8 mouse cellular contexts compared by ENCODE assay signal in genomic region chr12:112143116-112143832, GRCm38 (mm10). TPM values are rescaled to one million over a fixed set of nuclear protein-coding genes. Genes with fewer than 3 reads are reported as not detected.
DNase-seq lines count a peak whose midpoint lies in the region; ATAC-seq lines count a peak whose summit lies in the region.

No protein-coding gene starts in this region.

- no peak for ATAC-seq in heart, embryonic 14.5 days (ENCODE audit: insufficient number of reproducible peaks, insufficient read depth, low FRiP score, low read depth)
- ATAC-seq in forebrain, embryonic 15.5 days (replicated peaks) = no peak
- ATAC-seq in liver, embryonic 12.5 days = no peak

- no peak overlapping the region for H3K9ac ChIP-seq in heart, embryonic 14.5 days (ENCODE audit: low read length)
- peak overlapping the region; percentile 74 for H3K9ac ChIP-seq in forebrain, embryonic 15.5 days (replicated peaks)
- H3K9ac ChIP-seq in liver, embryonic 12.5 days = no peak overlapping the region

- H3K4me1 ChIP-seq in heart, embryonic 14.5 days (ENCODE audit: control insufficient read depth in 2 of 2, insufficient read depth in 2 of 2, low read length in 2 of 2) = peaks cover 9 to 30% of the 10 kb centered on the region in 2 experiments; a peak in 3 of 4 replicates
- peaks cover 64% of the 10 kb centered on the region for H3K4me1 ChIP-seq in forebrain, embryonic 15.5 days
- H3K4me1 ChIP-seq in liver, embryonic 12.5 days = peaks cover 33% of the 10 kb centered on the region

- WGBS in heart, embryonic 14.5 days = 4% methylated on average over 14 of the region's 14 CpGs
- 4% methylated on average over 14 of the region's 14 CpGs for WGBS in forebrain, embryonic 15.5 days
- 6% methylated on average over 14 of the region's 14 CpGs for WGBS in liver, embryonic 12.5 days (ENCODE audit: insufficient replicate concordance)

- peaks cover 69% of the 10 kb centered on the region for H3K27me3 ChIP-seq in heart, embryonic 14.5 days (ENCODE audit: control insufficient read depth, insufficient read depth, low read length)
- H3K27me3 ChIP-seq in forebrain, embryonic 15.5 days = no peaks in the 10 kb centered on the region
- H3K27me3 ChIP-seq in liver, embryonic 12.5 days (replicated peaks) = peaks cover 91% of the 10 kb centered on the region

- no peaks in the 10 kb centered on the region for H3K9me3 ChIP-seq in heart, embryonic 14.5 days (ENCODE audit: control insufficient read depth, low read length)
- no peaks in the 10 kb centered on the region for H3K9me3 ChIP-seq in forebrain, embryonic 15.5 days
- H3K9me3 ChIP-seq in liver, embryonic 12.5 days (replicated peaks) = no peaks in the 10 kb centered on the region

- peak overlapping the region; percentile 89 for H3K4me2 ChIP-seq in heart, embryonic 14.5 days (ENCODE audit: low read length)
- H3K4me2 ChIP-seq in forebrain, embryonic 15.5 days (replicated peaks) = peak overlapping the region; percentile 90
- H3K4me2 ChIP-seq in liver, embryonic 12.5 days = peak overlapping the region; percentile 70; the same call in 1 of the 2 replicates

- no peak for DNase-seq in heart, adult 18-20 months
- peak; percentile 56 for DNase-seq in WW6 (ENCODE audit: low read depth, low spot score)
- DNase-seq in adrenal gland, postnatal 25 days = no peak
- DNase-seq in thymus, postnatal 0 days (ENCODE audit: low spot score) = no peak
- no peak for DNase-seq in layer of hippocampus, adult 9-10 months (ENCODE audit: low spot score)

- no peak overlapping the region for H3K27ac ChIP-seq in heart, embryonic 14.5 days (replicated peaks in 1 of 2; ENCODE audit: control insufficient read depth in 1 of 2, insufficient read depth in 1 of 2, low read depth in 2 of 2, low read length in 2 of 2)
- H3K27ac ChIP-seq in forebrain, embryonic 15.5 days (replicated peaks) = peak overlapping the region; percentile 86
- H3K27ac ChIP-seq in liver, embryonic 12.5 days = no peak overlapping the region

- peak overlapping the region in 1 of 2 experiments; percentile 42; a peak in 3 of 4 replicates for H3K4me3 ChIP-seq in heart, embryonic 14.5 days (ENCODE audit: control insufficient read depth in 1 of 2, insufficient read depth in 1 of 2, low read depth in 1 of 2, low read length in 2 of 2)
- peak overlapping the region; percentile 58 for H3K4me3 ChIP-seq in forebrain, embryonic 15.5 days
- H3K4me3 ChIP-seq in liver, embryonic 12.5 days = peak overlapping the region; percentile 39

- no peaks in the 10 kb centered on the region for H3K36me3 ChIP-seq in heart, embryonic 14.5 days (ENCODE audit: control insufficient read depth, insufficient read depth, low read length)
- H3K36me3 ChIP-seq in forebrain, embryonic 15.5 days = no peaks in the 10 kb centered on the region
- H3K36me3 ChIP-seq in liver, embryonic 12.5 days = no peaks in the 10 kb centered on the region

RNA-seq across cellular contexts. Expression of gene Kif26a, which starts 2.7 kb away (rescaled TPM):
- polyA plus RNA-seq in heart, embryonic 14.5 days (2014; fragmentation: Nextera tagmentation; extraction: Ambion mirVana) = 1.7 and 1.9 TPM in 2 replicates
- 1 to 10 TPM; 8.1 to 8.3 TPM for total RNA-seq in heart, adult 18-20 months (2021)
- 16.1 and 18.0 TPM in 2 replicates for polyA plus RNA-seq in forebrain, embryonic 15.5 days (2015; fragmentation: Nextera tagmentation; extraction: Ambion mirVana)
- 0.44 and 0.51 TPM in 2 replicates for polyA plus RNA-seq in liver, embryonic 12.5 days (2016; fragmentation: Nextera tagmentation; extraction: Ambion mirVana)
- total RNA-seq in adrenal gland, postnatal 25 days (2021) = 7.4 and 13.7 TPM in 2 replicates
- 0.87 and 0.92 TPM in 2 replicates for polyA plus RNA-seq in thymus, postnatal 0 days (2015; fragmentation: Nextera tagmentation; extraction: Ambion mirVana)

RNA-seq across cellular contexts. Expression of gene Aspg, which starts 36.8 kb away (rescaled TPM):
- 0.15 TPM in 1 of 2 replicates, not detected in the other for polyA plus RNA-seq in heart, embryonic 14.5 days (2014; fragmentation: Nextera tagmentation; extraction: Ambion mirVana)
- 1 to 10 TPM in 1 of 2 experiments, under 1 TPM in 1; 0.17 to 4.3 TPM for total RNA-seq in heart, adult 18-20 months (2021)
- polyA plus RNA-seq in forebrain, embryonic 15.5 days (2015; fragmentation: Nextera tagmentation; extraction: Ambion mirVana) = 0.20 and 0.22 TPM in 2 replicates
- polyA plus RNA-seq in liver, embryonic 12.5 days (2016; fragmentation: Nextera tagmentation; extraction: Ambion mirVana) = 0.46 and 0.50 TPM in 2 replicates
- 35.6 and 47.0 TPM in 2 replicates for total RNA-seq in adrenal gland, postnatal 25 days (2021)
- 0.82 and 0.85 TPM in 2 replicates for polyA plus RNA-seq in thymus, postnatal 0 days (2015; fragmentation: Nextera tagmentation; extraction: Ambion mirVana)
